Mouse (Mus musculus): ENCODE measurements around the gene Kcne1l. TPM values are rescaled to one million over a fixed set of nuclear protein-coding genes. Genes with fewer than 3 reads are reported as not detected.

The Kcne1l gene
- total RNA-seq (2021) (not detected), polyA plus RNA-seq (2012; rRNA removed) (0.40 and 0.75 TPM in 2 replicates)
- long read RNA-seq = 0 reads

DNA sequence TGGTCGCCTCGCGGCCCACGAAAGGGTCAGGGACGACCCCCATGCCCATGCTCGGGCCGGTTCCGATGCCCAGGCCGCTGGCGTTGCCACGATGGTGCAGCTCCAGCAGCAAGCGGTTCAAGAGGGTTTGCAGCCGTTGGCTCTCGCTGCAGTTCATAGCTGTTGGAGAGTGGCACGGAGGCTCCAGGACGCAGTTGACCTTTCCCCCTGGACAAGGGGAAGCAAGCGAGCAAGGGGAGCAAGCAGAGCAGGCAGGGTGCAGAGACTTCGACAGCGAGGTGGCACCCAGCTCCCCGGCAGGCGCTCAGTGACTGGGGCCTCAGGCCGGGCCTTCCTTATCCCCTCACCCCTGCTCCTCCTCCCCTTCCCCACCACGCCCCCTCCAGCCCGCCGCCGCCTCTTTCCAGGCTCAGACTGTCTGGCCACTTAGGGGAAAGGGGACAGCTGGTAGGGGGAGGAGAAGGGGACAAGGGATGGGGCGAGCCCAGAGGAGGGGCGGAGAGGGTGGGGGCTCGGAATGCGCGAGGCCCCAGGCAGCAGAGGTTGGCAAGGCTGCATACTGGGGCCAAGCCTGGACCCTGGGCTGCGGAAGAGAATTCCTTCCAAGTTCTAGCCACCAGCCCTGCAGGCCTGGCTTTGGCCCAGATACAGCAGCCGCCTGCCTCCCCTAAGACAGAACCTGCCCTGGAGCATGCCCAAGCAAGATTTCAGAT lies at the start of gene Kcne1l:
Gene Kcne1l (minus strand): TSS at position 426 of the 713 bp plus-strand sequence.
- no peak for DNase-seq

- DNase-seq = no peak
These were observed 30.1 kb upstream of the Kcne1l start for GRCm38 (mm10) chrX:142336207-142336606.

- no peak for DNase-seq
These were observed 29.4 kb upstream of the Kcne1l start for GRCm38 (mm10) chrX:142335502-142335901.

GRCm38 (mm10) chrX:142325760-142326159 lies 19.7 kb upstream of the Kcne1l start:
- DNase-seq = no peak

DNA sequence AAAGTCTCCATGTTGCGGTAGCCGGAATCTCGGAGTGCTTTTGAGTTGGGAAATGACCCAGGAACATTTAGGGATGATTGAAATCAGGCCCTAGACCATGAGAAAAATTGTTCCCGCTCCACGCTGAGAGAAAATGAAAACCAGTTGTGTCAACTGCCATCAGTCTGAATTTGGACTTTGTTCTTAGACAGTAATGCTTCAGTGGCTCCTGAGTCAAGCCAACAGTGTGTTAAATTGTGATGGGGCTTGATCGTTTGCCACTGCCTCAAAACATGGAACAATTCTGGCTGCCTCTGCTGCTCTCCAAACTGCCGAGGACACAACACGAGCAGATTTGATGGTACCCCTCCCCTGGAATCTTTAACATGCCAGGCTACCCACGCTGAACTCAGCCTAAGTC lies 10.0 kb upstream of the Kcne1l start:
- no peak for DNase-seq

GRCm38 (mm10) chrX:142315270-142315669 lies 9.2 kb upstream of the Kcne1l start:
- no peak for DNase-seq

DNA sequence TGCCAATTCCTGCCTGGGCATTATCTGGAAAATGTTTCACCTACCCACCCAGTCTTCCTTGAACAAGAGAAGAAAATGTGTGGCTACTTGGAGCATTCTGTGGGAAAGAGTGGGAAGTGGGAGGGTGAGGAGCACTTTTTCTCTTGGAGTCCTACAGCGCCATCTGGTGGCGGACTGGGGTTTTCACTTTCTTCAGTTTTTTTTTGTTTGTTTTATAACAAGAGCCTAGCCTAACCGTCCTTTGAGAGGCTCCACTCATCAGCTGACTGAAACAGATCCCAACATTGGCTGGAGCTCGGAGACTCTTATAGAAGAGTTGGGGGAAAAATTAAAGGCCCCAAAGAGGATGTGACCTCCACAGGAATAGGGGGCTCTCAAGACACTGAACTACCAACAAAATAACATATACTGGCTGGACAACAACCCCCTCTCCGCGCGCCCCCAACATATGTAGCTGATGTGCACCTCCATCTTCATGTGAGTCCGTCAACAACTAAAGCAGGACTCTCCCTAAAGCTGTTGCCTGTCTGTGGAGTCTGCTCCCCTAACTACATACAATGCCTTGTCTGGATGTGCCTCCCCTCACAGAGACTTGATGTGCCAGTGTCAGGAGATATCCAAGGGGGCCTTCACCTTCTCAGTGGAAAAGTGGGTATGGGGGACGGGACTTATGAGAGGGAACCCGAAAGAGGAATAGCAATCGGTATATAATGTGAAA lies 8.4 kb upstream of the Kcne1l start:
- DNase-seq = peak; percentile 56

DNA sequence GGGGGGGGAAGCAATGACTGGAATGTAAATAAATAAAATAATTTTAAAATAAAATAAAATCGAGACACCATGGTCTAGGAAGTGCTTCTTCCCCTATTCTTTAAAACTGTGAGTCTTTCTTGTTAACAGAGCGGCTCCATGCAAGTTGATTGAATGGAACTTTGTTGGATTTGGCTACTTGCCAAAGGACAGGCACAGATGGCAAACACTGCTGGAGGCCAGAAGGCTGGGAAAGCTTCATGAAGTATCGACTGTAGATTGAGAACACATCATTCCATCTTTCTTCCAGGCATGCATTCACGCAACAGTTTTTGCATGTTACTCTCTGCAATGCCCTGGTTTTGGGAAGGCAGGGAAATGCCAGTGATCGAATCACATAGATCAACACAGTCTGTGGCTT lies 4.3 kb upstream of the Kcne1l start:
- DNase-seq = no peak

DNA sequence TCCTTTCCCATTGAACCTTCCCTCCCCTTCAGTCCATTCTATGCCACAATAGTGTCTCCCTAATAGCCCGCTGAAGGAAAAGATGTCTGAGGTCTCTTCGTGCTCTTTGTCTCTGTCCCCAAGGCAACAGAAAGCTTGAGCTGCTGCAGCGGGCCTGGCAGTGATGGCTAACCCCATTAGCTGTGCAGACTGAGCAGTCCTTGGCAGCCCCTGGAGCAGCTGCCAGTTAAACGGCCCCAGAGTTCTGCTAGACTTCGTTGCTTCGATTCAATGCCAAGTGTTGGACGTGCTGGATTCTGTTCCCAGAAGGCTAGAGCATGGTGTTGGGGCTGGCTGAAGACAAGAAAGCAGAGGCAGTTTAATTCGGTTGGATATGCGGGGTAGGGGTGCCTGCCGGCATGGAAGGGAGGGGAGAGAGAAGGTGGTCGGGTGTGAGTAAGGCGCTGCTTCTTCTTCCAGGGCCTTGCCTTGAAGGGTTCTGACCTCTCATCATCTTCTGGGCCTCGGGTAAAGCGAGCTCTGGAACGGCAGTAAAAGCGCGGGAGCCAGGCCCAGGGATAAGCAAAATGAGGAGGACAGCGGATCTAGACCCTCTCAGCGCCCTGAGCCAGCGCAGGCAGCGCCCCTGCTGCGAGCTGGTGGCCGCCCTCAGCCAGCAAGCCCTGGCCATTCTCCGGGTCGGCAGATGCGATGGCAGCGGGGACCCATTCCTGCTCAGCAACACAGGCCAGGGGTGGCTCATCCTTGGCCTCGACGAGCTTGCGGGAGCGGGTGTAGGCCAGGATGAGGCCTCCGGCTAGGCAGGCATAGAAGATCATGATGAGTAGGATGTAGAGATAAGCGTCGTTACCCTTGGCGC lies 855 bp downstream of the Kcne1l start:
- no peak for DNase-seq

DNA sequence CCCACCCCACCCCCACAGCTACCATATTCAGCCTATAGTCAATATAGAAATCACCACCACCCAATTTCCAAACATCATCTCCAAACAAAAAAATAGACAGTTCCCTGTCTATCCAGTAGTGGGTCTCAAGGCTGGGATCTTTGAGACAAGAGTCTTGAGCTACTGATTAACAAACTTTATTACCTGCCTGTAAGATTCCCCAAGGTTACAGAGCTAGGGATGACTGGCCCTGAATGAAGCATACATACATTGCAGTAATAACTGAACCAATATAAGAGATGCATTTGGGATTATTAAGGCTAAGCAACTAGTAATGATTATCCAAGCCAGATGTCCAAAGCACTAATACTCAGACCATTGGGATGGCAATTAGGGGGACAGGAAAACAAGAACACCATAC lies 1.5 kb downstream of the Kcne1l start:
- DNase-seq = no peak

DNA sequence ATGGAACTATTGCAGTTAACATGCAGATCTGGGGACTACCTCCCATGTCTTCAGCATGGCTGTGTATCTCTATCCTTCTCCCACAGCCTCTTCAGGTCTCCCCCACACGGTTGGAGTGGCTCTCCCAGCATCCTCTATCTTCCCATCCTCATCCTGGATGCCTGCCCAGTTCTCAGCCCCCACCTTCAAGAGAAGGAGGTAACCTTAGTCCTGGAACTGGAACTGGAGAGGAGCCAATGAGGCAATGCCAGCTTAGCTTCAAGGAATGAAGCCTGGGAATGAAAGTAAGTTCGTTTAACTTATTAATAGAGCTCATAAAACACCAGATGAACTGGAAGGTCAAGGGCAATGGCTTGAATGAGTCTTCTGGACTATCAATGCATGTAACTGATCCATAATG lies 2.6 kb downstream of the Kcne1l start:
- no peak for DNase-seq

- DNase-seq = no peak
These were observed 20.2 kb downstream of the Kcne1l start for GRCm38 (mm10) chrX:142285905-142286304.

GRCm38 (mm10) chrX:142276573-142276972 lies 29.5 kb downstream of the Kcne1l start:
- DNase-seq = no peak

GRCm38 (mm10) chrX:142276031-142276430 lies 30.1 kb downstream of the Kcne1l start:
- no peak for DNase-seq

Other genes with a start within 250 kb of the Kcne1l start
- gene Gucy2f, start 109.4 kb downstream of the Kcne1l start, total RNA-seq (2021) = not detected
- not detected in 2 replicates for gene Gucy2f, start 109.4 kb downstream of the Kcne1l start, polyA plus RNA-seq (2012; rRNA removed)
- 10 to 100 TPM; 14.7 to 17.9 TPM for gene Nxt2, start 79.5 kb downstream of the Kcne1l start, total RNA-seq (2021)
- 1.1 TPM in 2 replicates for gene Nxt2, start 79.5 kb downstream of the Kcne1l start, polyA plus RNA-seq (2012; rRNA removed)
- 100 to 1,000 TPM; 377 to 429 TPM for gene Acsl4, start 84.2 kb upstream of the Kcne1l start, total RNA-seq (2021)
- gene Acsl4, start 84.2 kb upstream of the Kcne1l start, polyA plus RNA-seq (2012; rRNA removed) = 17.4 and 27.3 TPM in 2 replicates

All from adrenal gland, adult 2 months (tissue).